Mouse (Mus musculus): ENCODE results near the gene Kcnb1. TPM values are rescaled to one million over a fixed set of nuclear protein-coding genes. Genes with fewer than 3 reads are reported as not detected.
A peak's percentile ranks its signal among the peaks of the same experiment; 100 is the strongest.

Gene Kcnb1
- polyA plus RNA-seq, 1 experiment from 2014 or later, result 0.07 TPM

DNA sequence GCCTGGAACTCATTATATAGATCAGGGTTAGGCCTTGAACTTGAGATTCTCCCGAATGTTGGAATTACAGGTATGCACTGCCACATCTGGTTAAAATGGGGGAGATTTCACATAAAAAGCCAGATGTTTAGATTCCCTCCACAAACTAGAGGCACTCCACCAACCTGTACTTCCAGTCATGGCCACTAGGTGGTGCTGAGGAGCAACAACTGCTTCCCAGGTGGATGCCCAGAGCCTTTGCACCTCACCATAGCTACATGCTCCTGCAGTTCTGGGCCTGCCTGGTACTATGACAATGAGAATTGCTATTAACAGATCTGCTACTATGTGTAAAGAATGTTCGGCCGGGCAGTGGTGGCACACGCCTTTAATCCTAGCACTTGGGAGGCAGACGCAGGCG lies 77.2 kb downstream of the Kcnb1 start:
- Histone ChIP-seq H3K79me2 (ENCODE audit: inconsistent target) (no peaks in the 10 kb centered on the region), H3K27ac (no peak overlapping the region), H3K4me3 (ENCODE audit: inconsistent target) (no peak overlapping the region), H3K36me3 (ENCODE audit: inconsistent target) (no peaks in the 10 kb centered on the region)
- WGBS (ENCODE audit: missing documents), result 48% methylated on average over 6 of the region's 6 CpGs

- 79% methylated on average over 7 of the region's 7 CpGs for WGBS (ENCODE audit: missing documents)
- H3K79me2 ChIP-seq (ENCODE audit: inconsistent target), result no peaks in the 10 kb centered on the region
- no peaks in the 10 kb centered on the region for H3K36me3 ChIP-seq (ENCODE audit: inconsistent target)
- no peak overlapping the region for H3K27ac ChIP-seq
- no peak overlapping the region for H3K4me3 ChIP-seq (ENCODE audit: inconsistent target)
Measured at GRCm38 (mm10) chr2:167112259-167112658, 77.7 kb downstream of the Kcnb1 start.

- no peak overlapping the region for H3K27ac ChIP-seq
- no peaks in the 10 kb centered on the region for H3K79me2 ChIP-seq (ENCODE audit: inconsistent target)
- WGBS (ENCODE audit: missing documents), result 96% methylated on average over 8 of the region's 8 CpGs
- no peak overlapping the region for H3K4me3 ChIP-seq (ENCODE audit: inconsistent target)
- H3K36me3 ChIP-seq (ENCODE audit: inconsistent target), result no peaks in the 10 kb centered on the region
Measured at GRCm38 (mm10) chr2:167109506-167109905, 80.4 kb downstream of the Kcnb1 start.

- Histone ChIP-seq H3K4me3 (ENCODE audit: inconsistent target) (no peak overlapping the region), H3K27ac (no peak overlapping the region), H3K79me2 (ENCODE audit: inconsistent target) (no peaks in the 10 kb centered on the region), H3K36me3 (ENCODE audit: inconsistent target) (no peaks in the 10 kb centered on the region)
- 86% methylated on average over 7 of the region's 7 CpGs for WGBS (ENCODE audit: missing documents)
Measured at GRCm38 (mm10) chr2:167103546-167103945, 86.4 kb downstream of the Kcnb1 start.

DNA sequence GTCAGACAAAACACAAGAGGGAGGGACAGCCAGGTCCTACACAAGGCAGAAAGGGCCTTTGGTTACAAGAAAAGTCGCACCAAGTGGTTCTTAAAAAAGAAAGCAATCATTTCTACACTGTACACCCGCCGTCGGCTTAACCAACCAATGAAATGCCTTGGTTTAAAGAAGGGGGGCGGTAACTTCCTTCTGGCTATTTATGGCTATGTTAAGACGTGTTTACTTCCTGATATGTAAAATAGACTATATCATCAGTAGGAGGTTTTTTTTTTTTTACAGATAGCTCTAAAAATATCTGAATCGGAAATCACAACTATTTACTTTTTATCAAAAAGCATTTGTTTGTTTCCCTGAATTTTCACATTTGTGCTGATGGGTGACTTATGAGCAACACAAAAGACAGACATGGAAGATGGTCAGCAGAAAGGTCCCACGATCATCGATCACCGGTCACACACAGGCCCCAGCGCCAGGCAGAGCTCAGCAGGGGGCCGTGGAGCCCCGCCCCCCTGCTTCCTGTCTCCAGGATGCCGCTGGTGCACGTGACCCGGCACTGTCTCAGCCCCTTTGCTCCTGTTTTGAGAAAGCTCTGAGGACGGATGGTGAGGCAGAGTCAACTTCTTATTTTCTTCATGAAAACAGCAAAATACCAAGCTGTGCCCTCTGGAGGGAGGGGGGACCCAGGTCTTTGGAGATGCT lies 88.1 kb downstream of the Kcnb1 start:
- H3K4me3 ChIP-seq (ENCODE audit: inconsistent target), result peak overlapping the region; percentile 9; the same call in 1 of the 2 replicates
- no peaks in the 10 kb centered on the region for H3K36me3 ChIP-seq (ENCODE audit: inconsistent target)
- H3K27ac ChIP-seq, result 0 out of 2 replicates have a peak overlapping the region, but pooled peaks have one; percentile 17
- no peaks in the 10 kb centered on the region for H3K79me2 ChIP-seq (ENCODE audit: inconsistent target)
- 12% methylated on average over 17 of the region's 17 CpGs for WGBS (ENCODE audit: missing documents)

- WGBS (ENCODE audit: missing documents), result 91% methylated on average over 4 of the region's 4 CpGs
- no peak overlapping the region for H3K4me3 ChIP-seq (ENCODE audit: inconsistent target)
Measured at GRCm38 (mm10) chr2:167094688-167095087, 95.3 kb downstream of the Kcnb1 start.

GRCm38 (mm10) chr2:167093171-167093900 lies 96.6 kb downstream of the Kcnb1 start:
- no peaks in the 10 kb centered on the region for H3K36me3 ChIP-seq (ENCODE audit: inconsistent target)
- H3K79me2 ChIP-seq (ENCODE audit: inconsistent target), result no peaks in the 10 kb centered on the region
- WGBS (ENCODE audit: missing documents), result 3% methylated on average over 13 of the region's 13 CpGs
- no peak overlapping the region for H3K4me3 ChIP-seq (ENCODE audit: inconsistent target)
- H3K27ac ChIP-seq, result peak overlapping the region; percentile 58

More at GRCm38 (mm10) chr2:167094688-167095087, 95.3 kb downstream of the Kcnb1 start:
- Histone ChIP-seq H3K36me3 (ENCODE audit: inconsistent target) (no peaks in the 10 kb centered on the region), H3K79me2 (ENCODE audit: inconsistent target) (no peaks in the 10 kb centered on the region), H3K27ac (no peak overlapping the region)

GRCm38 (mm10) chr2:167090271-167090670 lies 99.7 kb downstream of the Kcnb1 start:
- H3K36me3 ChIP-seq (ENCODE audit: inconsistent target), result no peaks in the 10 kb centered on the region
- no peaks in the 10 kb centered on the region for H3K79me2 ChIP-seq (ENCODE audit: inconsistent target)
- no peak overlapping the region for H3K4me3 ChIP-seq (ENCODE audit: inconsistent target)
- WGBS (ENCODE audit: missing documents), result 91% methylated on average over 1 of the region's 1 CpGs
- H3K27ac ChIP-seq, result no peak overlapping the region

- H3K4me3 ChIP-seq (ENCODE audit: inconsistent target), result no peak overlapping the region
- H3K27ac ChIP-seq, result no peak overlapping the region
- no peaks in the 10 kb centered on the region for H3K36me3 ChIP-seq (ENCODE audit: inconsistent target)
- H3K79me2 ChIP-seq (ENCODE audit: inconsistent target), result no peaks in the 10 kb centered on the region
- WGBS (ENCODE audit: missing documents), result 90% methylated on average over 5 of the region's 5 CpGs
Measured at GRCm38 (mm10) chr2:167086836-167087235, 103.1 kb downstream of the Kcnb1 start.

- 90% methylated on average over 6 of the region's 11 CpGs for WGBS (ENCODE audit: missing documents)
- Histone ChIP-seq H3K27ac (no peak overlapping the region), H3K79me2 (ENCODE audit: inconsistent target) (no peaks in the 10 kb centered on the region), H3K36me3 (ENCODE audit: inconsistent target) (no peaks in the 10 kb centered on the region), H3K4me3 (ENCODE audit: inconsistent target) (no peak overlapping the region)
Measured at GRCm38 (mm10) chr2:167086092-167086491, 103.9 kb downstream of the Kcnb1 start.

DNA sequence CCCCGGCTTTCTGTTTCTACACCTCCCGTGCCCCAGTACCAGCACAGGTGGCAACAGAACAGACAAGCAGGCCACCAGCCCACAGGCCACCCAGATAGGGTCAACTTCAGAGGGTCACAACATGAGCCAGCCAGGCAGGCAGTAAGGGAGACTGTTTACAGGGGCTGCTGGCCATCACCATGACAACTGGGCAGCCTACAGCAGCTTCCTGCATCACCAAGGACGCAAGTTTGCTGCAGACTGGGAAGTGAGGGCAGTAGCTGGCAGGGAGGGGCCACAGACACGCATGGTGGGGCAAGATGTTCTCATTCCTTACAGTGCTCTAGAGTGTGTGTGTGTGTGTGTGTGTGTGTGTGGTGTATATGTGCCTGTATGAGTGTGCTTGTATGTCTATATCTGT lies 108.3 kb downstream of the Kcnb1 start:
- Histone ChIP-seq H3K27ac (no peak overlapping the region), H3K36me3 (ENCODE audit: inconsistent target) (no peaks in the 10 kb centered on the region), H3K79me2 (ENCODE audit: inconsistent target) (no peaks in the 10 kb centered on the region), H3K4me3 (ENCODE audit: inconsistent target) (no peak overlapping the region)
- 22% methylated on average over 4 of the region's 4 CpGs for WGBS (ENCODE audit: missing documents)

DNA sequence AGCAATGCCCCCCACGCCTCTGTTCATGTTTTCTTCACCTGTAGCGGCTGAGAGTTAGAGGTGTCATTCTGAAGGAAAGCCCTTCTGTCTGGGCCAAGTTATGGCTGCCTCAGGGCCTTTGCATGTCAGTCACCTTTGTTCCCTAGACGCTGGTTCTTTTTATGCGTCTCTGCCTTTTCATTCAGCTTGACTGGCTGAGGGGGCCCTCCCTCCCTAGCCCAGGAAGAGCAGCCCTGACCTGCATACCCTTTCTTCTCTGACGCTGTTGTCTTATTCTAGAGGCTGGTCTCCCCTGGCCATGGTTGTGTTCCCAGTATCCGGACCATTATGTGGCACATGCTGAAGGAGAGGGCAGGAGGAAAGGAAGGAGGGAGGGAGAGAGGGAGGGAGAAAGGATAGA lies 108.8 kb downstream of the Kcnb1 start:
- no peak overlapping the region for H3K27ac ChIP-seq

DNA sequence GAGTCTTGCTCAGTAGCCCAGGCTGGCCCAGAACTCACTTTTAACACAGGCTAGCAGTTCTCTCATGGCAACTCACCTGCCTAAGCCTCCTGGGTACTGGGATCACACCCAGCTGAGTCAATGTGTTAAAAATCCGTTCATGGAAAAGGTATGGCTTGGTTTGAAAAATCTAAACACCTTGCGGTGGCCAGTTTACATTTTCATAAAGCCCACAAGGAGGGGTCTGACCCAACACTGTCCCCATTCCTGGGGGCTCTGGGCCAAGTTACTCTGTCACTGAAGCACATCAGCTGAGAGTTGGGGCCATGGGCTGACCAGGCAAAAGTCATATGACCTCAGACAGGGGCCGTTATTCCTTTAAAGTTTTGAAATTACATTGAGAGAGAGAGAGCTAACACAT lies 109.6 kb downstream of the Kcnb1 start:
- H3K4me3 ChIP-seq (ENCODE audit: inconsistent target), result no peak overlapping the region
- H3K79me2 ChIP-seq (ENCODE audit: inconsistent target), result no peaks in the 10 kb centered on the region
- H3K36me3 ChIP-seq (ENCODE audit: inconsistent target), result no peaks in the 10 kb centered on the region
- no peak overlapping the region for H3K27ac ChIP-seq
- WGBS (ENCODE audit: missing documents), result 100% methylated on average over 3 of the region's 3 CpGs

More for the DNA sequence above, 108.8 kb downstream of the Kcnb1 start:
- Histone ChIP-seq H3K36me3 (ENCODE audit: inconsistent target) (no peaks in the 10 kb centered on the region), H3K79me2 (ENCODE audit: inconsistent target) (no peaks in the 10 kb centered on the region), H3K4me3 (ENCODE audit: inconsistent target) (no peak overlapping the region)
- 54% methylated on average over 6 of the region's 6 CpGs for WGBS (ENCODE audit: missing documents)

- Histone ChIP-seq H3K27ac (no peak overlapping the region), H3K36me3 (ENCODE audit: inconsistent target) (no peaks in the 10 kb centered on the region), H3K4me3 (ENCODE audit: inconsistent target) (no peak overlapping the region), H3K79me2 (ENCODE audit: inconsistent target) (no peaks in the 10 kb centered on the region)
- 89% methylated on average over 17 of the region's 18 CpGs for WGBS (ENCODE audit: missing documents)
Measured at GRCm38 (mm10) chr2:167079535-167080257, 110.3 kb downstream of the Kcnb1 start.

All from macrophage (primary cell).